Mouse (Mus musculus) gastrocnemius, postnatal 10 days (tissue): Measurements from ENCODE around the gene Ahdc1. TPM values are rescaled to one million over a fixed set of nuclear protein-coding genes. Genes with fewer than 3 reads are reported as not detected.
"Not testable (repeated sequence)": the region's sequence is repeated elsewhere in the genome, so short reads cannot be mapped to it uniquely, and the experiment has no call there.

Experiments
- DNase-seq: peaks from one replicate; pipeline ENCODE4 v3.0.0; 2021; ENCODE audit warnings: mixed read lengths
- total RNA-seq, 2 experiments: library from RNA; stranded (reverse); gene quantifications; 2 replicates each; pipeline ENCODE4 v1.2.3; 2021

The Ahdc1 gene
- total RNA-seq, 2 experiments from 2014 or later: 58.2 to 82.8 TPM

GRCm38 (mm10) chr4:133079416-133080113 is 68.5 kb downstream of the Ahdc1 start:
- no peak for DNase-seq

GRCm38 (mm10) chr4:133080862-133081261 is 69.8 kb downstream of the Ahdc1 start:
- DNase-seq: no peak

- DNase-seq: no peak
These were observed 71.2 kb downstream of the Ahdc1 start for GRCm38 (mm10) chr4:133082216-133082773.

- peak; percentile 77 for DNase-seq
These were observed 73.2 kb downstream of the Ahdc1 start for GRCm38 (mm10) chr4:133083991-133084861.

GRCm38 (mm10) chr4:133085011-133085782 is 74.1 kb downstream of the Ahdc1 start:
- DNase-seq: peak; percentile 52

GRCm38 (mm10) chr4:133085783-133086342 is 74.8 kb downstream of the Ahdc1 start:
- peak; percentile 41 for DNase-seq

GRCm38 (mm10) chr4:133087177-133087714 is 76.2 kb downstream of the Ahdc1 start:
- no peak for DNase-seq

GRCm38 (mm10) chr4:133087835-133088234 is 76.8 kb downstream of the Ahdc1 start:
- no peak for DNase-seq

GRCm38 (mm10) chr4:133089319-133089718 is 78.3 kb downstream of the Ahdc1 start:
- no peak for DNase-seq

GRCm38 (mm10) chr4:133089802-133090201 is 78.7 kb downstream of the Ahdc1 start:
- DNase-seq: no peak

- no peak for DNase-seq
These were observed 79.2 kb downstream of the Ahdc1 start for GRCm38 (mm10) chr4:133090276-133090719.

- peak; percentile 50 for DNase-seq
These were observed 79.8 kb downstream of the Ahdc1 start for GRCm38 (mm10) chr4:133090720-133091458.

- no peak for DNase-seq
These were observed 80.4 kb downstream of the Ahdc1 start for GRCm38 (mm10) chr4:133091459-133091785.

- peak; percentile 57 for DNase-seq
These were observed 81.4 kb downstream of the Ahdc1 start for GRCm38 (mm10) chr4:133092453-133092901.

GRCm38 (mm10) chr4:133093056-133093455 is 82.0 kb downstream of the Ahdc1 start:
- DNase-seq: no peak

- DNase-seq: no peak
These were observed 82.5 kb downstream of the Ahdc1 start for GRCm38 (mm10) chr4:133093481-133094033.

GRCm38 (mm10) chr4:133094255-133094654 is 83.2 kb downstream of the Ahdc1 start:
- no peak for DNase-seq

- DNase-seq: peak; percentile 73
These were observed 84.1 kb downstream of the Ahdc1 start for GRCm38 (mm10) chr4:133094936-133095733.

GRCm38 (mm10) chr4:133095734-133096065 is 84.6 kb downstream of the Ahdc1 start:
- DNase-seq: not testable (repeated sequence)

GRCm38 (mm10) chr4:133096671-133097070 is 85.6 kb downstream of the Ahdc1 start:
- not testable (repeated sequence) for DNase-seq
